Mouse (Mus musculus) hindbrain, postnatal 0 days (tissue): ENCODE measurements around the gene Hsd17b14. TPM values are rescaled to one million over a fixed set of nuclear protein-coding genes. Genes with fewer than 3 reads are reported as not detected.
"Not testable (repeated sequence)": the region's sequence is repeated elsewhere in the genome, so short reads cannot be mapped to it uniquely, and the experiment has no call there.

Experiments used
- ATAC-seq: fragments of 200-750 bp; cut with Nextera tagmentation; 2 replicates; pipeline ENCODE4 v1.8.0; 2017; ENCODE audit warnings: mild to moderate bottlenecking, moderate TSS enrichment, moderate library complexity
- DNase-seq: peaks from one replicate; pipeline ENCODE4 v3.0.0-alpha.2; 2015; ENCODE audit warnings: low spot score
- H3K27ac ChIP-seq: fragments of 300-500 bp; sonication (generic); 2 replicates; pipeline ENCODE4 v1.5.1; 2014; ENCODE audit warnings: mild to moderate bottlenecking
- H3K27me3 ChIP-seq: fragments of 300-500 bp; sonication (generic); 2 replicates; pipeline ENCODE4 v1.6.1; 2014; ENCODE audit warnings: low read length, mixed read lengths; ENCODE audit not compliant: insufficient read depth
- H3K36me3 ChIP-seq: fragments of 300-500 bp; sonication (generic); 2 replicates; pipeline ENCODE4 v1.6.1; 2014; ENCODE audit warnings: low read length, mixed read lengths; ENCODE audit not compliant: insufficient read depth
- H3K4me1 ChIP-seq: fragments of 300-500 bp; sonication (generic); 2 replicates; pipeline ENCODE4 v1.6.1; 2014; ENCODE audit warnings: antibody characterized with exemption, low read length, mixed read lengths; ENCODE audit not compliant: insufficient read depth
- H3K4me2 ChIP-seq: fragments of 300-500 bp; sonication (generic); 2 replicates; pipeline ENCODE4 v1.6.1; 2014; ENCODE audit warnings: low read depth, mild to moderate bottlenecking, low read length, moderate library complexity, mixed read lengths
- H3K4me3 ChIP-seq: fragments of 300-500 bp; sonication (generic); 2 replicates; pipeline ENCODE4 v1.5.1; 2014; ENCODE audit warnings: low read length
- H3K9ac ChIP-seq: fragments of 300-500 bp; sonication (generic); replicated peaks from 2 replicates; pipeline ENCODE4 v1.6.1; 2014; ENCODE audit warnings: mild to moderate bottlenecking, low read length, moderate library complexity, mixed read lengths
- H3K9me3 ChIP-seq: fragments of 300-500 bp; sonication (generic); 2 replicates; pipeline ENCODE4 v1.6.1; 2016; ENCODE audit warnings: low read length, mixed read lengths
- CTCF ChIP-seq: IDR thresholded peaks from 2 replicates; pipeline ENCODE4 v1.5.1; 2016; ENCODE audit warnings: antibody characterized with exemption, control low read depth, low read depth
- WGBS: fragments of 180-500 bp; shearing (Covaris S2); extraction: QIAGEN DNeasy Blood & Tissue Kit; methylation state at CpG from one replicate; pipeline ENCODE4 v1.1.7; 2014; 5-methylcytosine and 5-hydroxymethylcytosine counted together
- polyA plus RNA-seq: library from polyadenylated mRNA; unstranded; fragments of >200 nt; fragmentation: Nextera tagmentation; extraction: Ambion mirVana; gene quantifications from 2 replicates; pipeline ENCODE4 v1.2.1, GENCODE M21; 2015
- total RNA-seq: library from RNA; depleted of rRNA; stranded (reverse); fragments of >200 nt; gene quantifications from 2 replicates; pipeline ENCODE4 v1.2.3, GENCODE M21; 2014

The Hsd17b14 gene
- total and polyA plus RNA-seq, 2 experiments from 2014 or later: 0.89 TPM; not detected in 1

GRCm38 (mm10) chr7:45522957-45523676 is 31.6 kb upstream of the Hsd17b14 start:
- Histone ChIP-seq H3K9me3 (no peaks in the 10 kb centered on the region), H3K27ac (no peak overlapping the region), H3K27me3 (no peaks in the 10 kb centered on the region), H3K4me2 (peak overlapping the region; percentile 2; the same call in 1 of the 2 replicates), H3K36me3 (no peaks in the 10 kb centered on the region), H3K9ac (no peak overlapping the region), H3K4me3 (no peak overlapping the region), H3K4me1 (peaks cover 11% of the 10 kb centered on the region; the same call in 1 of the 2 replicates)
- 82% methylated on average over 18 of the region's 18 CpGs for WGBS
- DNase-seq: no peak
- TF ChIP-seq CTCF: no peak
- no peak for ATAC-seq

GRCm38 (mm10) chr7:45523678-45524170 is 31.0 kb upstream of the Hsd17b14 start:
- H3K9me3 ChIP-seq: no peaks in the 10 kb centered on the region
- no peak overlapping the region for H3K4me3 ChIP-seq
- ATAC-seq (no peak), DNase-seq (no peak)
- no peaks in the 10 kb centered on the region for H3K27me3 ChIP-seq
- H3K9ac ChIP-seq: no peak overlapping the region
- TF ChIP-seq CTCF: no peak
- peak overlapping the region; percentile 2; the same call in 1 of the 2 replicates for H3K4me2 ChIP-seq
- 81% methylated on average over 13 of the region's 13 CpGs for WGBS
- peaks cover 11% of the 10 kb centered on the region; the same call in 1 of the 2 replicates for H3K4me1 ChIP-seq
- no peaks in the 10 kb centered on the region for H3K36me3 ChIP-seq
- no peak overlapping the region for H3K27ac ChIP-seq

- Histone ChIP-seq H3K4me1 (peaks cover 11% of the 10 kb centered on the region; the same call in 1 of the 2 replicates), H3K9me3 (no peaks in the 10 kb centered on the region), H3K4me2 (peak overlapping the region; percentile 64), H3K9ac (peak overlapping the region; percentile 71), H3K36me3 (no peaks in the 10 kb centered on the region), H3K27ac (peak overlapping the region; percentile 83), H3K4me3 (peak overlapping the region; percentile 71), H3K27me3 (no peaks in the 10 kb centered on the region)
- peak; percentile 35 for DNase-seq
- no peak for ATAC-seq
- TF ChIP-seq CTCF: no peak
- 24% methylated on average over 12 of the region's 12 CpGs for WGBS
Observed at GRCm38 (mm10) chr7:45524841-45525621, 29.7 kb upstream of the Hsd17b14 start.

GRCm38 (mm10) chr7:45525809-45526473 is 28.8 kb upstream of the Hsd17b14 start, which contains the start of the genes Ppp1r15a and Plekha4:
Gene Ppp1r15a, minus strand, starts transcription at chr7:45526268.
Gene Plekha4, plus strand, starts transcription at chr7:45526330.
- peak within 1 kb of the TSS; percentile 83 for H3K27ac ChIP-seq
- DNase-seq (peak; percentile 94), ATAC-seq (peak; percentile 91)
- peak within 1 kb of the TSS; percentile 71 for H3K9ac ChIP-seq
- no peaks in the 10 kb centered on the region for H3K9me3 ChIP-seq
- no peaks in the 10 kb centered on the region for H3K27me3 ChIP-seq
- under 1% methylated on average over 54 of the region's 54 CpGs for WGBS
- H3K4me3 ChIP-seq: peak within 1 kb of the TSS; percentile 71
- no peak for TF ChIP-seq CTCF
- H3K36me3 ChIP-seq: no peaks in the 10 kb centered on the region
- peaks cover 11% of the 10 kb centered on the region; the same call in 1 of the 2 replicates for H3K4me1 ChIP-seq
- peak within 1 kb of the TSS; percentile 64 for H3K4me2 ChIP-seq

GRCm38 (mm10) chr7:45526474-45527120 is 28.1 kb upstream of the Hsd17b14 start:
- peak overlapping the region; percentile 64 for H3K4me2 ChIP-seq
- no peaks in the 10 kb centered on the region for H3K27me3 ChIP-seq
- ATAC-seq (no peak), DNase-seq (no peak)
- peak overlapping the region; percentile 71 for H3K4me3 ChIP-seq
- no peaks in the 10 kb centered on the region for H3K36me3 ChIP-seq
- WGBS: 24% methylated on average over 7 of the region's 7 CpGs
- H3K27ac ChIP-seq: peak overlapping the region; percentile 83
- H3K9ac ChIP-seq: peak overlapping the region; percentile 71
- H3K4me1 ChIP-seq: peaks cover 11% of the 10 kb centered on the region; the same call in 1 of the 2 replicates
- no peaks in the 10 kb centered on the region for H3K9me3 ChIP-seq
- TF ChIP-seq CTCF: peak; percentile 36; the same call in 1 of the 2 replicates

- not testable (repeated sequence) for H3K36me3 ChIP-seq, H3K4me2 ChIP-seq, DNase-seq, ATAC-seq, H3K9ac ChIP-seq, H3K27ac ChIP-seq, H3K27me3 ChIP-seq, H3K9me3 ChIP-seq, H3K4me3 ChIP-seq
- 93% methylated on average over 6 of the region's 6 CpGs for WGBS
- peaks cover 11% of the 10 kb centered on the region; the same call in 1 of the 2 replicates for H3K4me1 ChIP-seq
Observed at GRCm38 (mm10) chr7:45527169-45527568, 27.5 kb upstream of the Hsd17b14 start.
